Mouse (Mus musculus) myocyte (in vitro differentiated cells): ENCODE data around the gene Pdlim7.

Experiments
- CEBPB ChIP-seq: IDR thresholded peaks from 2 replicates; pipeline ENCODE4 v1.6.1; 2011; ENCODE audit warnings: mild to moderate bottlenecking, moderate library complexity; ENCODE audit not compliant: poor library complexity, insufficient read depth, severe bottlenecking
- E2F4 ChIP-seq: IDR thresholded peaks from one replicate; pipeline ENCODE4 v1.6.1; 2011; ENCODE audit warnings: mild to moderate bottlenecking, control low read depth, moderate library complexity; ENCODE audit not compliant: insufficient read depth
- MAX ChIP-seq: IDR thresholded peaks from one replicate; pipeline ENCODE4 v1.6.1; 2011; ENCODE audit warnings: low read depth, mild to moderate bottlenecking, control low read depth
- MYOD1 ChIP-seq, 3 experiments: IDR thresholded peaks; one replicate each; pipeline ENCODE4 v1.6.1; 2011; ENCODE audit warnings: control low read depth in 2 of 3, low read depth in 2 of 3, mild to moderate bottlenecking in 2 of 3, moderate library complexity in 1 of 3; ENCODE audit not compliant: insufficient read length in 2 of 3, control insufficient read depth in 1 of 3
- MYOG ChIP-seq, 3 experiments: IDR thresholded peaks; one replicate each; pipeline ENCODE4 v1.6.1; 2011; ENCODE audit warnings: control low read depth in 2 of 3, low read depth in 2 of 3, mild to moderate bottlenecking in 2 of 3; ENCODE audit not compliant: insufficient read length in 2 of 3, control insufficient read depth in 1 of 3, insufficient read depth in 1 of 3
- POLR2A ChIP-seq: IDR thresholded peaks from one replicate; pipeline ENCODE4 v1.6.1; 2011; ENCODE audit warnings: low read depth, mild to moderate bottlenecking, control low read depth, moderate library complexity; ENCODE audit not compliant: insufficient read length
- POLR2AphosphoS2 ChIP-seq: IDR thresholded peaks from one replicate; pipeline ENCODE4 v1.6.1; 2011; ENCODE audit warnings: low read depth, control low read depth; ENCODE audit not compliant: insufficient read length
- REST ChIP-seq: IDR thresholded peaks from one replicate; pipeline ENCODE4 v1.6.1; 2011; ENCODE audit warnings: mild to moderate bottlenecking, control low read depth, moderate library complexity; ENCODE audit not compliant: insufficient read depth, insufficient read length
- SRF ChIP-seq: IDR thresholded peaks from one replicate; pipeline ENCODE4 v1.6.1; 2011; ENCODE audit warnings: low read depth; ENCODE audit not compliant: control insufficient read depth, insufficient read length
- TCF12 ChIP-seq: IDR thresholded peaks from one replicate; pipeline ENCODE4 v1.6.1; 2011; ENCODE audit warnings: mild to moderate bottlenecking, control low read depth; ENCODE audit not compliant: poor library complexity, insufficient read depth, severe bottlenecking
- TCF3 ChIP-seq: IDR thresholded peaks from one replicate; pipeline ENCODE4 v1.6.1; 2011; ENCODE audit warnings: low read depth, control low read depth; ENCODE audit not compliant: insufficient read length
- USF1 ChIP-seq: IDR thresholded peaks from one replicate; pipeline ENCODE4 v1.6.1; 2011; ENCODE audit warnings: low read depth, mild to moderate bottlenecking, control low read depth, moderate library complexity

DNA sequence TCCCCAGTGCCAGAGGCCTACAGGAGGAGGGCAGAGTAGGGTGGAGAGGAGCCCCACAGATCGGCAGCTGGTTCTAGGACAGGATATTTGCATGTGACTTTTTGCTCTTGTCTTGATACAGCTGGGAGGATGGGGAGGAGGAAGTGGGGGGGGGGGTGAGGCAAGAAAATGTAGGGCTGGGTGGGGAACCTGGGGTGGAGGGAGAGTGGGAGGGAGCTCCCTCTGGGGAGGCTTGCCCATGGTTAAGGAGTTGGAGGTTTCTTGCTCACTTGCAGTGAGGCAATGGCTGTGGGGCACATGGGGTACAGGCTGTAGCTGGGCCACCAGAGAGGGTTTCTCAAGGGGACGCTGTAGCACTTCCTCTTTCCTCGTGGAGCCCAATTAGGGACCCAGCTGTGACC, 65.9 kb downstream of the Pdlim7 start:
- TF ChIP-seq MYOD1 (IDR thresholded peaks at IDR 0.05; ENCODE audit: control insufficient read depth in 1 of 3, insufficient read length in 2 of 3, low read depth in 2 of 3): no peak
- TF ChIP-seq CEBPB: no peak
- TF ChIP-seq MAX: no peak
- no peak for TF ChIP-seq SRF
- no peak for TF ChIP-seq E2F4
- no peak for TF ChIP-seq POLR2A
- no peak for TF ChIP-seq TCF12
- no peak for TF ChIP-seq TCF3
- no peak for TF ChIP-seq POLR2AphosphoS2
- no peak for TF ChIP-seq MYOG (IDR thresholded peaks at IDR 0.05; ENCODE audit: control insufficient read depth in 1 of 3, insufficient read depth in 1 of 3, insufficient read length in 2 of 3, low read depth in 2 of 3)
- TF ChIP-seq USF1: no peak
- TF ChIP-seq REST: no peak
